Mouse (Mus musculus) brain, embryonic 14.5 days (tissue): ENCODE measurements around the gene Spock1.

Source experiments
- CTCF ChIP-seq: fragments of 200-500 bp; IDR thresholded peaks from 2 replicates; pipeline ENCODE4 v1.5.1; 2012; ENCODE audit warnings: inconsistent platforms, mild to moderate bottlenecking, moderate library complexity, borderline replicate concordance; ENCODE audit not compliant: insufficient read depth, insufficient read length; ENCODE audit errors: extremely low read depth
- POLR2A ChIP-seq: fragments of 200-500 bp; IDR thresholded peaks from 2 replicates; pipeline ENCODE4 v1.6.1; 2012; ENCODE audit warnings: mild to moderate bottlenecking, inconsistent platforms, borderline replicate concordance; ENCODE audit not compliant: poor library complexity, insufficient read depth, insufficient read length, severe bottlenecking; ENCODE audit errors: extremely low read depth

- TF ChIP-seq CTCF (no peak), POLR2A (no peak)
Observed at GRCm38 (mm10) chr13:57750831-57751230, 157.3 kb downstream of the Spock1 start.
